Mouse (Mus musculus) lung, adult 2 months (tissue): ENCODE measurements around the gene Glipr2.

Experiments
- CTCF ChIP-seq: fragments of 200-500 bp; IDR thresholded peaks from 2 replicates; pipeline ENCODE4 v1.5.1; 2011; ENCODE audit warnings: mild to moderate bottlenecking, low read length, control low read depth; ENCODE audit not compliant: insufficient read depth
- POLR2A ChIP-seq: fragments of 200-500 bp; IDR thresholded peaks from 2 replicates; pipeline ENCODE4 v1.6.1; 2011; ENCODE audit warnings: low read depth, mild to moderate bottlenecking, control low read depth, low read length, borderline replicate concordance; ENCODE audit errors: extremely low read depth

DNA sequence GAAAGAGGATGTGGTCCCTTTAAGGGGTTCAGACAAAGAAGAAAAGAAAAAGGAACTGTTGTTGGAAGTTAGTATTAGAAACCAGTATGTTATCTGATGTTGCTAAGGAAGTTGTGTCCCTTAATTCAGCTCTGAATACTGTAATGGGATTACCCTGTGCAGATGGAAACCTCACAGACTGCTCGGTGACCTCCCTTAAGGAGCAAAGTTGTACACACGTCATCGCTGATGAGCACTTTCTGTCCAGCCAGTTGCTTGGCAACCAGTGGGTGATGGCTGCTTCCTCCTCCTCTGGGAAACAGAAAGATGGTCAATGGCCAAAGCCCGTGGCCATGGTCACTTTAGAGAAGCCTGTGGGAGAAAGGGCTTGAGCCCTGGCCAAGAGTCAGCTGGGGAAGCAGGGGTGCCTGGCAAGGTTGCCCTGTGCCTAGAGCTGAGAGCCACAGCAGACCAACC lies 16.4 kb downstream of the Glipr2 start:
- TF ChIP-seq CTCF: no peak
- no peak for TF ChIP-seq POLR2A
